Mouse (Mus musculus) heart, postnatal 0 days (tissue): Measurements from ENCODE around the gene Slc26a11. TPM values are rescaled to one million over a fixed set of nuclear protein-coding genes. Genes with fewer than 3 reads are reported as not detected.

ENCODE experiments used
- ATAC-seq: fragments of 200-750 bp; cut with Nextera tagmentation; 2 replicates; pipeline ENCODE4 v1.8.0; 2017; ENCODE audit warnings: low read depth, moderate number of reproducible peaks, moderate library complexity; ENCODE audit not compliant: insufficient read depth
- DNase-seq: peaks from one replicate; pipeline ENCODE4 v3.0.0-alpha.2; 2016; ENCODE audit warnings: low spot score
- H3K27ac ChIP-seq: fragments of 300-500 bp; sonication (generic); 2 replicates; pipeline ENCODE4 v1.5.1; 2014; ENCODE audit warnings: low read depth, mild to moderate bottlenecking
- H3K27me3 ChIP-seq: fragments of 300-500 bp; sonication (generic); 2 replicates; pipeline ENCODE4 v1.6.1; 2014; ENCODE audit warnings: low read length, mixed read lengths; ENCODE audit not compliant: control insufficient read depth, insufficient read depth
- H3K36me3 ChIP-seq: fragments of 300-500 bp; sonication (generic); replicated peaks from 2 replicates; pipeline ENCODE4 v1.6.1; 2014; ENCODE audit warnings: low read length, mixed read lengths; ENCODE audit not compliant: control insufficient read depth, insufficient read depth
- H3K4me1 ChIP-seq: fragments of 300-500 bp; sonication (generic); 2 replicates; pipeline ENCODE4 v1.6.1; 2014; ENCODE audit warnings: antibody characterized with exemption; ENCODE audit not compliant: control insufficient read depth, insufficient read depth
- H3K4me2 ChIP-seq: fragments of 300-500 bp; sonication (generic); 2 replicates; pipeline ENCODE4 v1.6.1; 2014; ENCODE audit warnings: low read depth, mild to moderate bottlenecking, low read length, moderate library complexity
- H3K4me3 ChIP-seq: fragments of 300-500 bp; sonication (generic); 2 replicates; pipeline ENCODE4 v1.5.1; 2014; ENCODE audit warnings: low read depth, low read length
- H3K9ac ChIP-seq: fragments of 300-500 bp; sonication (generic); replicated peaks from 2 replicates; pipeline ENCODE4 v1.6.1; 2014; ENCODE audit warnings: low read depth, low read length, mixed read lengths
- H3K9me3 ChIP-seq: fragments of 300-500 bp; sonication (generic); replicated peaks from 2 replicates; pipeline ENCODE4 v1.6.1; 2016; ENCODE audit warnings: low read length; ENCODE audit not compliant: control insufficient read depth
- CTCF ChIP-seq: IDR thresholded peaks from 2 replicates; pipeline ENCODE4 v1.5.1; 2016; ENCODE audit warnings: antibody characterized with exemption, control low read depth, low read depth
- EP300 ChIP-seq: IDR thresholded peaks from 2 replicates; pipeline ENCODE4 v1.6.1; 2016; ENCODE audit warnings: antibody characterized with exemption, low read depth
- WGBS: fragments of 180-500 bp; shearing (Covaris S2); extraction: QIAGEN DNeasy Blood & Tissue Kit; methylation state at CpG from one replicate; pipeline ENCODE4 v1.1.7; 2014; 5-methylcytosine and 5-hydroxymethylcytosine counted together
- polyA plus RNA-seq: library from polyadenylated mRNA; unstranded; fragments of >200 nt; fragmentation: Nextera tagmentation; extraction: Ambion mirVana; gene quantifications from 2 replicates; pipeline ENCODE4 v1.2.1, GENCODE M21; 2015
- total RNA-seq: library from RNA; depleted of rRNA; stranded (reverse); fragments of >200 nt; gene quantifications from 2 replicates; pipeline ENCODE4 v1.2.3, GENCODE M21; 2014; ENCODE audit warnings: low replicate concordance

The Slc26a11 gene
- total and polyA plus RNA-seq, 2 experiments from 2014 or later = 4.0 to 5.2 TPM

DNA sequence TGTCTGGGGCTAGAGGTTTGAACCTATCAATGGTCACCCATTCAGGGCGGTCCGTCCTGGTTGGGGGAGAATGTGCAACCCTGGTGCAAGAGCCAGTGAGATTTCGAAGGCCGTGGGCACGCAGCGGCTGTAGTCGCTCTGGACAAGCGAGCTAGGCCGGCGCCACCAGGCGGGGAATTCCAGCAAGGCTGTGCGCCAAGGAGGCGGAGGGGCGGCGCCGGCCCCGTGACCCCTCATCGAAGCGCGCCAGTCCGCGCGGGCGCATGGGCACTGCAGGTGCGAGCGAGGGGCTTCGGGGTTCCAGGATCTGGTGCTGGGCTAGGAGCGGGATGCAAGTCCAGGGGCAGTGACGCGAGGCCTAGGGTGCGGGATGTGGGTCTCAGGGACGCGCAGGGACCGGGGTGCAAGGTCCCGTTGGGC is 34.5 kb downstream of the Slc26a11 start:
- Histone ChIP-seq H3K4me3 (peak overlapping the region; percentile 59), H3K27me3 (no peaks in the 10 kb centered on the region), H3K4me2 (peak overlapping the region; percentile 77), H3K9me3 (no peaks in the 10 kb centered on the region), H3K27ac (peak overlapping the region; percentile 93), H3K9ac (peak overlapping the region; percentile 73), H3K4me1 (peaks cover 42% of the 10 kb centered on the region), H3K36me3 (no peaks in the 10 kb centered on the region)
- TF ChIP-seq CTCF (peak; percentile 57), EP300 (peak; percentile 37)
- peak; percentile 80 for ATAC-seq
- under 1% methylated on average over 34 of the region's 35 CpGs for WGBS
- DNase-seq = peak; percentile 84

- TF ChIP-seq EP300 (no peak), CTCF (no peak)
- DNase-seq = peak; percentile 71
- WGBS = 2% methylated on average over 52 of the region's 53 CpGs
- Histone ChIP-seq H3K4me2 (peak overlapping the region; percentile 77), H3K4me1 (peaks cover 42% of the 10 kb centered on the region), H3K4me3 (peak overlapping the region; percentile 59), H3K9ac (peak overlapping the region; percentile 73), H3K27me3 (no peaks in the 10 kb centered on the region), H3K27ac (peak overlapping the region; percentile 93), H3K9me3 (no peaks in the 10 kb centered on the region), H3K36me3 (no peaks in the 10 kb centered on the region)
- ATAC-seq = peak; percentile 51
These were observed 35.2 kb downstream of the Slc26a11 start for GRCm38 (mm10) chr11:119390271-119391231.

DNA sequence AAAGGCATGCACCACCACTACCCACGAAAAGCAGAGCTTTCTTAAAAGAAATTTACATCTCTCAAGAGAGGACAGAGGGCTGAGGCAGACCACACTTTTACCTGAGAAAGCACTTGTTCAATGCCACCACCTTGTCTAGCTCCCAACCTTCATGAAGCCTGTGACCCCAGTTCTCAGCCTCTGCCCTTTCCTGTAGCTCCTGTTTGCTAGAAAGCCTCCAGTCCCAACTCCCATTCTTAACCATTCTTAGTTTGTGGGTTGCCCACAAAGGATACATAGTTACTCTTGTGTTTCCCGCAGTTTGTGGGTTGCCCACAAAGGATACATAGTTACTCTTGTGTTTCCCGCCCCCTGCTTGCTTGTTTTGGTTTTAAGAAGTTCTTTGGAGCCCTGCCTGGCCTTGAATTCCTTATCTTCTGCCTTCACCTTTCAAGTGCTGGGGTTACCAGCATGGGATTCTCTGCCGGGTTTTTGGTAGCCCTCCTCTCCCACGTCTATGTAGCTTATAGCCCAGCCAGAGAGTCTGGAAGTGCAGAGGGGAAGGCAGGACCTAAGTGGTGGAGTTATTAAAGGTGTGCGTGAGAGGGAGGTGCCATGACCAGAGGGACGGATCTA is 36.1 kb downstream of the Slc26a11 start:
- Histone ChIP-seq H3K9ac (0 out of 2 replicates have a peak overlapping the region, but pooled peaks have one; percentile 73), H3K27ac (peak overlapping the region; percentile 93), H3K27me3 (no peaks in the 10 kb centered on the region), H3K4me3 (peak overlapping the region; percentile 59), H3K4me2 (peak overlapping the region; percentile 77), H3K4me1 (peaks cover 42% of the 10 kb centered on the region), H3K36me3 (peaks cover 7% of the 10 kb centered on the region), H3K9me3 (no peaks in the 10 kb centered on the region)
- 43% methylated on average over 7 of the region's 7 CpGs for WGBS
- no peak for ATAC-seq
- TF ChIP-seq CTCF (no peak), EP300 (no peak)
- DNase-seq = no peak

DNA sequence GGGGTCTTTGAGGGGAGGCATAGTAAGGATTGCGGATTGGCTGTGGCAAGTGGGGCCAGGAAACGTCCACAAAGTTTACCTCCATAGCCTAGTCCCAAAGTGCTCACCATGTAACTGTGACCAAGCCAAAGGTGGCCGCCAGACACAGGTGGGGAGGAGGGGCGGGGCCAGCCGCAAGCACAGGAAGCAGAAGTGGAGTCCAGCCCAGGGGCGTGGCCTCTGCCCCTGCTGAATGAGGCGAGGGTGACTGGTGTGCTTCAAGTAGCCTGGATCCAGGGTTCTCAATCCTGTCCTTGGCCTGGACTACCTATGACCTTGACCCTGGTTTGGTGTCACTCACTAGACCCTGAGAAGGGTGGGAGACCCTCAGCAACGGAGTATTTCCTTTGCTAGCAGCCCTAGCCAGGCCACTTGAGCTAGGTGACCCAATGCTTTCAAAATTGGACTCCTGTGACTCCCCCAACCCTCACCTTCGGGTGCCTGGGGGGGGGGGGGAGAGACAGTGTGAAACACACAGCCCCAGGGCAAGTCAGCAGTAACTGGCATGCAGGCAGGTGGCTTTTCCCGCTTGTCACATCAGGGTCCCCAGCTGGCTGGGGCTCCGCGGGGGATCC is 36.8 kb downstream of the Slc26a11 start:
- Histone ChIP-seq H3K4me3 (peak overlapping the region; percentile 58), H3K27ac (peak overlapping the region; percentile 93), H3K9me3 (no peaks in the 10 kb centered on the region), H3K27me3 (no peaks in the 10 kb centered on the region), H3K4me1 (peaks cover 42% of the 10 kb centered on the region), H3K4me2 (peak overlapping the region; percentile 77), H3K9ac (no peak overlapping the region), H3K36me3 (peaks cover 12% of the 10 kb centered on the region)
- WGBS = 11% methylated on average over 12 of the region's 12 CpGs
- DNase-seq (peak; percentile 50), ATAC-seq (peak; percentile 21; the same call in 1 of the 2 replicates)
- TF ChIP-seq CTCF (no peak), EP300 (no peak)

DNA sequence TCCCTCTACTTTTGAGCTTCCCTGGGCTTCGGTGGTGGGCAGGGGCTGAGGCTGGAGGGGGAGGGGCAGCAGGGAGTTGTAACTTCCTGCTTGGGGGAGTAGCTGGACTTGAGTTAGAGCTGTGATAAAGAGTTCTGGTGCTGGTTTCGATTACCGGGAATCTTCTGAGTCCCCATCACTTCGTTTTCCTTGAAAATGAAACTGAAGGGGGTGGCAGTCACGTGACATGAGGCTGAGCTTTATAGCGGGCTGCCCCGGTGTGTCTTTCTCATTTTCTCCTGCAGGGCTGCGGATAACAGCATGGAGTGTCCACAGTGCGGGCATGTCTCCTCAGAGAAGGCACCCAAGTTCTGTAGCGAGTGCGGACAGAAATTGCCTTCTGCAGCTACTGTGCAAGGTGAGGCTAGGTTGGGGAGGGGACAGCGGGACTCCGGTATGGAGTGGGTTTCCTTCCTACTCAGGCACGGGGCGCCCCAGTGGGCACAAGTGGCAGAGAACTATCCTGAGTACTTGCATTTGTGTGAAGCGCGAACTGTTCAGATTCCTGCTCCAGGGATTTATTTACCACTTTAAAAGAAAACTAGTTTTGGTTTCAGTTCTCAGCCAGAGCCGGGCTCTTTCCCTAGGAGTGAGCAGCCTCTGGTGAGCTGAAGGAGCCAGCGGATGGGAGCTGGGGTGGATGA is 37.6 kb downstream of the Slc26a11 start, which contains the start of gene Rnf213:
Gene Rnf213, plus strand, starts transcription at position 301 of the 683 bp plus-strand sequence.
- H3K9ac ChIP-seq = peak within 1 kb of the TSS; percentile 59
- peaks cover 12% of the 10 kb centered on the region for H3K36me3 ChIP-seq
- no peaks in the 10 kb centered on the region for H3K27me3 ChIP-seq
- no peaks in the 10 kb centered on the region for H3K9me3 ChIP-seq
- DNase-seq (peak; percentile 78), ATAC-seq (peak; percentile 48; the same call in 1 of the 2 replicates)
- under 1% methylated on average over 19 of the region's 19 CpGs for WGBS
- H3K4me1 ChIP-seq = peaks cover 35% of the 10 kb centered on the region
- TF ChIP-seq EP300 (no peak), CTCF (no peak; the same call in 1 of the 2 replicates)
- peak within 1 kb of the TSS; percentile 58 for H3K4me3 ChIP-seq
- H3K27ac ChIP-seq = peak within 1 kb of the TSS; percentile 93
- H3K4me2 ChIP-seq = peak within 1 kb of the TSS; percentile 77
